Mouse (Mus musculus): ENCODE measurements around the gene Kdm5b.

- TF ChIP-seq CTCF (IDR thresholded peaks at IDR 0.05; ENCODE audit: low read depth) (no peak), EP300 (IDR thresholded peaks at IDR 0.05; ENCODE audit: low read depth) (no peak)
Observed at GRCm38 (mm10) chr1:134516491-134517198, 43.3 kb upstream of the Kdm5b start.

Measured in liver, postnatal 0 days (tissue).